Mouse (Mus musculus): Measurements from ENCODE around the gene Rab21. TPM values are rescaled to one million over a fixed set of nuclear protein-coding genes. Genes with fewer than 3 reads are reported as not detected.

Rab21 gene
- total RNA-seq, 2 experiments from 2014 or later, result 58.7 to 68.9 TPM

DNA sequence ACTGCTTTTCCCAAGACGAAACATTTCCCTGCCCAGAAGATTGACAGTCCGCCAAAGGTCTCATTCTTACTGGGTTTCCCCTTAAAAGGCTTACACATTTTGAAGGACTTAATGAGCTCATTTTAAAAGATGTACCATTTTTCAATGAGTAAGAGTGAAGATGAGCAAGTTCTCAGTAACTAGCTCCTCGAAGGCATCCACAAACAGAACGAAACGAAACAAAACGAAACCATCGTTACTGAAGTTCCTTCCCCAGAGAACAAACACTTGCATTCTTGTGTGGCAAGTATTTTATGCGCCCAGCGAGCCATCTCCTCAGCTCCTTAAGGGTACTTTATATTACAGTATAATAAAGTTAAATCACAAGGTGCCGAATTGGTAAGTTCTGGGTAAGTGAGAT is 34.0 kb downstream of the Rab21 start:
- no peak for DNase-seq

DNA sequence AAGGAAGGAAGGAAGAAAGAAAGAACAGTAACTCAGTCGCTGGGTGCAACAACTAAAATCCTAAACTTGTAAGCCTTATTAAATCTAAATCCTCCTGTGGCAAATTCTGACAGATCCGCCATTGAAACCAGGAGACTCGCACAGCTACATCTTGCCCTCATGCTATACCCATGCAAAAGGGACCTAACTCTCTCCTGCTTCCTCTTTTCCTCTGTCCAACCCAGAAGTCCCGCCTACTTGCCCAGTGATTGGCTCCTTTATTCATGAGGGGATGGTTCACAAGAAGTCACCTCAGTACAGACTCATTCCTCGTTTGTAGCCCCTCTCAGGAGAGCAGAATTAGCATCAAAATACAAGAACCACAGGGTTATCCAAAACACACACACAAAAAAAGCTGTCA is 43.7 kb downstream of the Rab21 start:
- DNase-seq, result no peak

DNA sequence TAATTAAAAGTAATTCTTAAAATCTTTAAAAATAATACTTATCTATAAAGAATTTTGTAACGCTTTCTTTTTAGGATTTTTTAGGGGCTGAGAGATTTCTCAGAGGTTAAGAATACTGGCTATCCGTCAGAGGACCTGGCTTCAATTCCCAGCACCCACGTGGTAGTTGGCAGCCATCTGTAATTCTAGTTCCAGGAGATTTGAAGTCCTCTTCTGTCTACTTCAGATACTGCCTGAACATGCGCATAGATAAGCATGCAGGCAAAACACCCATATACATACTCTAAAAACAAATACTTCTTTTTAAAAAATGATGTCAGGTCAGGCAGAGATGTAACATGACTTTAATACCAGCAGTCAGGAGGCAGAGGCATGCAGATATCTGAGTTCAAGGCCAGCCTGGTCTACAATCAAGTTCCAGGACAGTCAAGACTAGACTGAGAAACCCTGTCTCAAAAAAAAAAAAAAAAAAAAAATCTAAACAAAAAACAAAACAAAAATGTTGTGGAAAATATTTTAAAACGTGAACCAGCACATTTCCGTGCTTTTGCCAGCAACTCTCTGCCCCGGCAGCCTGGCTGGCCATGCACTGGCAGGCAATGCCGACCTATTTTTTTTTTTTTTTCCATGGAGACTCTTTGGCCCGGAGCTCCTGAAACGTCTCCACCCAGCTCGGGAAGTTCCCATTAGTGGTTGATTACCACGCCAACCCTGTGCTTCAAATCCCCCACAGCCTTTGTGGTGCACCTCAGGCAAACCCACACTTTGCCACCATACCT is 44.6 kb downstream of the Rab21 start:
- DNase-seq, result no peak

DNA sequence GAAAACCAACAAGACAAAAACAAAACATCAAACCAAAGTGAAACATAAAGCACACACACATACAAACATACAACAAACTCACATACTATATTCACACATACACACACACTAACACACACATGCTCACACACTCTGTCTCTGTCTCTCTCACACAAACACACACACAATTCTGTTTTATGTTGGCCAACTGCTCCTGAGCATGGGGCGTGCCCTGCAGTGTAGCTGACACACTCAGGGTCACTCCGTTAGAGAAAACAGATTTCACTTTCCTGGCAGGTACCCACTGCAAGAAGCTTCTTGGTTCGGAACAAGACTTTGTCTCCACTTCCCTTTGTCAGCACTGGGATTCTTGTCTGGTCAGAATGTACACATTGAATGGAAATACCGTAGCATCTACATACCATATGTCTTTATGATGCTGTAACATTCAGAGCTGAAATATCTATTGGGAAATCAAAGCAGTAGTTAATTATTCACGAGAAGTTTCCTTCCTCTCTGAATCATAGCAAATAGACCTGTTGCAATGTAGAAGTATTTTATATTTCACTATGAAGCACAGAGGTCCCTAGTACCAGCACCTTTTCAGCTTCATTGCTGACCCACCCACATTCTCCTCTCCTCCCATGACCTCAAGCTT is 52.4 kb downstream of the Rab21 start:
- no peak for DNase-seq

DNA sequence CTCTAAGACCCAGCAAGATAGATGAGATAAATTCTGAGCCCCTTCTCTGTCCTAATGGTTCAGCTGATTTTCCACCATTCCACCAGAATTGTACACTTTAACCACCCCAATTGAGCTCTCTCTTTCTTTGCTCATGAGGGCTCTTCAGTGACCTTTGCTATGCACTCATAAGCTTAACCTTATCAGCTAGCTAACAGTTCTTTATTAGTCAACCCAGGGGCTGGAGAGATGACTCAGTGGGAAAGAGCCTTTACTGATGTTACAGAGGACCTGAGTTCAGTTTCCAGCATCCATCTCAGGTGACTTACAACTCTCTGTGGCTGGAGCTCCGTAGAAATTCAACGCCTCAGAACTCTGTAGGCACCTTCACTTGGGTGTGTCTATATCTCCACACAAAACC is 53.1 kb downstream of the Rab21 start:
- DNase-seq, result no peak

DNA sequence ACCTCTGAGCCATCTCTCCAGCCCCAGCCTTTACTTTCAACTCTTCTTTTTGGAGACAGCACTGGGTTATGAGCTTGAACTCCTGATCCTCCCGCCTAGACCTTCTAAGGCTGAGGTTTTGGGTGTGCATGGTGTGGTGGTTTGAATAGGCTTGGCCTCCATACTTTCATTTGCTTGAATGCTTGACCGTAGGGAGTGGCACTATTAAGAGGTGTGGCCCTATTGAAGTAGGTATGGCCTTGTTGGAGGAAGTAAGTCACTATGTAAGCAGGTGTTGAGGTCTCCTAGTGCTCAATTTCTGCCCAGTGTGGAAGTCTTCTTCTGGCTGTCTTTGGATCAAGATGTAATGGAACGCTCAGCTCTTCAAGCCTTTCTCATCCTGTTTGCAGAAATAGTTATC is 54.0 kb downstream of the Rab21 start:
- no peak for DNase-seq

DNA sequence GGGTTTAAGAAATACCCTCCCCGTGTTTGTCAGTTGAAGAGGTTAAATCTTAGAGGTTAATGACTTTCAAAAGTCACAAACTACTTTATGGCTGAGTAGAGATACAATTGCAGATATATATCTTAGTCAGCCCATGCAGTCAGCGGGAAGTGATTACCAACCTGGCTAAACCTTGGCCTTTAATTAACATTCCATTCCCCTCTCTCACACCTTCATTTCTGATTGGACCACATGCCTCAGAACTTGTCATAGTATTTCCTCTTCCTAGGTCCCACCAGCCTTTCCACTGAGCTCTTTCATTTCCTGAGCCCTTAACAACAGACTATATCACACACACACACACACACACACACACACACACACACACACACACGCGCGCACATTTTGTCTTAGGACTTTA is 59.2 kb downstream of the Rab21 start:
- no peak for DNase-seq

DNA sequence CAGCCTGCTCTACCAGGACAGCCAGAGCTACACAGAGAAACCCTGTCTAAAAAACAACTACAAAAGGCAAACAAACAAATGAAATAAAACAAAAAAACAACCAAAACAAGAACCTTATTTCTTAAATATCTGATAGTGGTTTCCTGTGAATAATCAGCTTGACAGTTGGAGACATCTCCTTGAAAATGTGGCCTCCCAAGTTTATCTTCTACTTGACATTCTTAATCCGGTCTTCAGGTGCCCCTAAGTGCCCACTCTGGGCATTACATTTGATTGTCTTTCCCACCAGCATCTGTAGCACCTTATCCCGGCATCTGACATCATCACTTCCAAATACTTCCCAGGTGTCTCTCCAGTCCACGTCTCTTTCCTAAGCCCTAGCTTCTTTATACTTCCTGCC is 61.9 kb downstream of the Rab21 start:
- no peak for DNase-seq

DNA sequence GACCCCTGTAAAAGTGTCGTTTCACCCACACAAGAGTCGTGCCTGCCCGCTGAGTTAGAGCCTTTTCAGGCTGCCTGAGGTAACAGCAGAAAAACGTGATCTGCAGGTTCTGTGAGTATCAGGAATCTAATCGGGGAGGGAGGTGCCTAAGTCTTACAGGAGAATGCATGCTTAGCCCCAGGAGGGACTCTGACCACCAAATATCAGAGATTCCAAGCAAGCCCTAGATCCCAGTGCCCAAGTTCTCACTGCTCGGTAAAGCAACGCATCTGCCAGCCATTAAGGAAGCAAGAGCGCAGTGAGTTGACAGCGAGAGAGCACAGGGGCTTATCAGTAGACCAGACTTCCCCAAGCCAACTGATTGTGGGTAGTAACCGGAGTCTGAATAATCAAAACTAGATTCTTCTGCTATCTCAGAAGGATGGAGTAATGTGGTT is 63.1 kb downstream of the Rab21 start:
- DNase-seq, result no peak

DNA sequence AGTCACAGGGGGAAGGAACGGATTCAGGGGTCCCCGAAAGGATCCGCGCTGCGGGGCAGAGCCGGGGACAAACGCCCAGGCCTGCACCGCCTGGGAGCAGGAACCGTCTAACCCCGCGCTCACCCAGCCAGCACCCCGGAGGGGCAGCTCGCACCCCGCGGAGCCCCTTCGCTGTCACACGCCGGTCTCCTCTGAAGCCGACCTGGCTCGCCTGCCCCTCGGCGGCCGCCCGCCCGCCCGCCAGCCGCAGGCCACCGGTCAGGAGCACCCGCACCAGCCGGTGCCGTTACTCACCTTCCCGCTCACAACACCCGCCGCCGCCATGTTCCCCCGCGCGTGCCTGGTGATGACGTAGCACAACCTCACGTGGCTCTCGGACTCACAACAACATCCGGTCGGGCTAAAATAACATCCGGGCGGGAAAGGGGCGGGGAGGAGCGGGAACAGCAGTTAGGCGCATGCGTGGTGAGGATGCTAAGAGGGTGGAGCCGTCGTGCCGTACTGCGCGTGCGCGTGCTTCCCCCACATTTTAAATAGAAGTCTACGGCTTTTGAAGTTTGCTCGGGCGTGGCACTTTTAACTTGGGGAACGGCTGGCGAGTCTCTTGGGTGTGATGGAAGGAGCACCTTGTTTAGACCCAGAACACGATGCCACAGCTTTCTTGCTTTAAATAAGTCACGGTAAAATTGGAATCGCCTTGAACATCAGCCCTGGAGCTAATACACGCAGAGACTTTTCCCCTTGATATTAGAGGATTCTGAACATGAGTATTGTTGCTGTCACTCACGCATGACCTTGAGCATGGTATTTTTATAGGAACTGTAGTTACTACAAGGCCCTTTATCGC is 64.1 kb downstream of the Rab21 start, which contains the start of gene Tbc1d15:
Gene Tbc1d15, minus strand, starts transcription at position 380 of the 847 bp plus-strand sequence.
- peak; percentile 98 for DNase-seq

DNA sequence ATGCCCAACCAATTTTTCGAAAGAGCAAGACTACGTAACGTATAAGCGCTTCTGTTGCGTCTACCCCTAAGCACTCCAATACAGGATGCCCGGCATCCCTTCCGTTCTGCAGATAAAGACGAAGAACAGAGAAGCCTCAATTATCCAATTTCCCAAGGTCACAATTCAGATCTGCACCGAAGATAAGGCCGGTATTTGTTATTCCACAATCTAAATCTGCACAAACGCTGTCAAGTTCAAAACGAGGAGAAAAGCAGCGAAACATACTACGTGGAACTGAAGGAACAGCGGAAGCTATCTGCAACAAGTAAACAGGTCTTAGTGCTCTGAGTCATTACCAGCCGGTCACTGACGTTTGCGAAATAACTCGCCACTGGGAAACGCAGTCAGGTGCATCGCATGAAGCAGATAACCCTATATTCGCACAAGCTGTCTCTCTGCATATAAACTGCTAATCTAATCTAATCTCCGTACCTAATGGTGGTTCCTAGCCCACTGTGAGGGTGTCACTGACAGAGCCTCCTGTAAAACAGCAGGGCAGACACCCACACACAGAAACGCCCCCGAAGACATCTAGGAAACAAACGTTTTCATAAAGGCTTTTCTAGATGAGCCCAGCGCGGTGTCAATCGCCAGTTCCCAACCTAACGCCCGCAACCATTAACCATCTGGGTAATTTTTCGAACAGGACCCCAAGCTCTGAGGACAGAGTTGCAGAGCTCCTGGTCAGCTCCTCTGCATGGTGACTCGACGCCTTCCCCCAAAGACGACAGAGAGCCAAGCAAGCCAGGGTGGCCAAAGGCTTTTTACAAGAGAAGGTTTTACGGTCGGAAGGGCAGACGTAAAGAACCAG is 64.9 kb downstream of the Rab21 start:
- peak; percentile 47 to 59 for DNase-seq

DNA sequence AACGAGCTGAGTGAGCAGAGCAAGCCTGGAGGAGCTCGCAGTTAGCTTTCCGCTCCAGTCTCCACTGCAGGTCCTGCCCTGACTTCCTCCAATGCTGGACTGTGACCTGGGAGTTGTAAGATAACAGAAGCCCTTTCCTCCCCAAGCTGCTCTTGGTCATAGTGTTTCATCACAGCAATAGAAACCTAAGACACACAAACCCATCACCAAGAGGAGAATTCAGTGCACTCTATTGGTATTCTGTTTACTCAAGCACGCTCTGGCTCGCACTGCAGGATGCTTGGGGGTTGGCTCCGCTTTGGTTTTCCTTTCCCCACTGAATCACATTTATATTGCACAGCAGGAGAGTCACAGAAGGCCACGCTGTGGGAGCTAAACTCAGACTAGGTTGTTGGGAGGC is 67.4 kb downstream of the Rab21 start:
- no peak for DNase-seq

DNA sequence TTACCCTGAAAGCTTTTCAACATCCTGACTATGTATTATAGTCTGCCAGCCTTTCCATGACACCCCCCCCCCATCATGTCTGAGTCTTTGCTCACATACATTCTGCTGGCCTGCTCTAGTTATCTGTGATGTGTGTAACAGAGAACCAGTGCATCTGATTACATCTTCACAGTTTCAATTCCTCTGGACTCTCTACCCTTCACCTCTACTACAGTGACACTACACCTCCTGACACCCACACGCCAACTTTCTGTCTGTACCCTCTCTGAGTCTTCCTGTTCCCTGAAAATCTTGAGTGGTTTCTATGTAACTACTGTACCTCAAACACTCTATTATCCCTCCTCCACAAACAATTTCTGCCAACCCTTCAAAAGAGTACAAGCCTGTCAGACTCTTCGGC is 69.9 kb downstream of the Rab21 start:
- no peak for DNase-seq

DNA sequence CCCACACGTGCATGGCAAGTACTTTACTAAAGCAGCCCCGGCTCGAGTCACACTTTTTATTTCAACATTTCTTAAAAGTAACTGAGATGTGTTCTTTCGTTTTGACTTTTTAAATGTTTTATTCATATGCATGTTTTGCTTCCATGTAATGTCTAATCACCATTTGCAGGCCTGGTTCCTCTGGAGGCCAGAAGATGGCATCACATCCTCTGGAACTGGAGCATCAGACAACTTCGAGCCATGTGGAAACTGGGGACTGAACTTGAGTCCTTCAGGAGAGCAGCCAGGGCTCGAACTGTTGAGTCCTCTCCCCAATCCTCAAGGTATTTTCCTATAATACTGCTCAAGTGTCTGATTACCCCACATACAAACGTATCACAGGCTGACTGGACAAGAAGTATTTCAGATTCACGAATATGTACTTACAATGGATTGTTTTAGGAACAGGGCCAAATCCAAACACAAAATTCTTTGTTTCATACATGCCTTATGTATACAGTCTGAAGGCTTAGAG is 74.3 kb downstream of the Rab21 start:
- DNase-seq, result no peak

DNA sequence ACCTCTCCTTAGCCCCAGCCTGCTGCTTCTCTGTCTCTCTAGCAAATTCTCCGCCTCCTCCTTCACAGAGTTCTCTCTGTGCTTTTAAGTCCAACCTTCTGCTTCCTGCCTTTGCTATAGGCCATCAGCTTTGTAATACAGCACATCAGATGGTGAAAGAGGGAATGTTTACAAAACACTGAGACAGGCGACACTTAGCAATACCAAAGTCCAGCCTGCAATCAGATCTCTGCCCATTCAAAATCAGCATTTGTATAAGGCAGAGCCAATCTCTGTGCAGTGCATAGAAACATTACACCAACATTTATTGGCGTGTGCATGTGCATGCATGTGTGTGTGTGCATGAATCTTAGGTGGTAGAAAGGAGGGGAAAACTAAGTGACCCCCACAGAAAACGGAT is 77.5 kb downstream of the Rab21 start:
- no peak for DNase-seq

Other genes starting within 250 kb of the Rab21 start
- under 1 TPM in 1 of 2 experiments, not detected in 1; 0.10 TPM for gene Tph2, start 130.6 kb downstream of the Rab21 start, total RNA-seq (2021)
- 100 to 1,000 TPM in 1 of 2 experiments, 10 to 100 TPM in 1; 83.9 to 104 TPM for gene Tbc1d15, start 64.1 kb downstream of the Rab21 start, total RNA-seq (2021)
- 10 to 100 TPM; 25.0 to 41.2 TPM for gene Tmem19, start 46.9 kb upstream of the Rab21 start, total RNA-seq (2021)
- 10 to 100 TPM; 15.3 to 15.9 TPM for gene Thap2, start 68.8 kb upstream of the Rab21 start, total RNA-seq (2021)
- 10 to 100 TPM; 38.1 to 50.9 TPM for gene Zfc3h1, start 69.4 kb upstream of the Rab21 start, total RNA-seq (2021)